Mouse (Mus musculus): ENCODE data around the gene Mfap3l. TPM values are rescaled to one million over a fixed set of nuclear protein-coding genes. Genes with fewer than 3 reads are reported as not detected.

Mfap3l gene
- polyA plus RNA-seq, 1 experiment, result 18.2 TPM

- H3K36me3 ChIP-seq (ENCODE audit: control insufficient read depth, insufficient read depth), result no peaks in the 10 kb centered on the region
- no peak overlapping the region for H3K4me3 ChIP-seq (ENCODE audit: insufficient read depth, poor library complexity, severe bottlenecking)
- no peaks in the 10 kb centered on the region for H3K79me3 ChIP-seq (ENCODE audit: low read depth)
- no peaks in the 10 kb centered on the region for H3K27me3 ChIP-seq (ENCODE audit: control insufficient read depth, insufficient read depth, insufficient read length)
- no peaks in the 10 kb centered on the region for H3K79me2 ChIP-seq (ENCODE audit: control insufficient read depth, insufficient read depth)
- no peak overlapping the region for H3ac ChIP-seq (ENCODE audit: control insufficient read depth, insufficient read length, low read depth)
- TF ChIP-seq CEBPB (IDR thresholded peaks at IDR 0.05; ENCODE audit: low read depth) (no peak), FOSL1 (IDR thresholded peaks at IDR 0.05; ENCODE audit: insufficient read depth, low read length, poor library complexity, severe bottlenecking) (no peak), MYOD1 (IDR thresholded peaks at IDR 0.05; ENCODE audit: control insufficient read depth, insufficient read length, low read depth) (no peak), MAX (IDR thresholded peaks at IDR 0.05) (no peak), MYOG (IDR thresholded peaks at IDR 0.05; ENCODE audit: control insufficient read depth, extremely low read depth, insufficient read length) (no peak), CTCF (IDR thresholded peaks at IDR 0.05; ENCODE audit: control insufficient read depth, insufficient read depth, insufficient read length) (no peak), USF1 (IDR thresholded peaks at IDR 0.05; ENCODE audit: low read depth) (no peak)
Observed at GRCm38 (mm10) chr8:60714724-60715123, 82.1 kb downstream of the Mfap3l start.

GRCm38 (mm10) chr8:60718692-60719091 lies 86.1 kb downstream of the Mfap3l start:
- TF ChIP-seq CTCF (IDR thresholded peaks at IDR 0.05; ENCODE audit: control insufficient read depth, insufficient read depth, insufficient read length) (no peak), FOSL1 (IDR thresholded peaks at IDR 0.05; ENCODE audit: insufficient read depth, low read length, poor library complexity, severe bottlenecking) (no peak), USF1 (IDR thresholded peaks at IDR 0.05; ENCODE audit: low read depth) (no peak), CEBPB (IDR thresholded peaks at IDR 0.05; ENCODE audit: low read depth) (no peak), MYOG (IDR thresholded peaks at IDR 0.05; ENCODE audit: control insufficient read depth, extremely low read depth, insufficient read length) (no peak), MYOD1 (IDR thresholded peaks at IDR 0.05; ENCODE audit: control insufficient read depth, insufficient read length, low read depth) (no peak), MAX (IDR thresholded peaks at IDR 0.05) (no peak)
- H3K36me3 ChIP-seq (ENCODE audit: control insufficient read depth, insufficient read depth), result no peaks in the 10 kb centered on the region
- no peak overlapping the region for H3ac ChIP-seq (ENCODE audit: control insufficient read depth, insufficient read length, low read depth)
- no peak overlapping the region for H3K4me3 ChIP-seq (ENCODE audit: insufficient read depth, poor library complexity, severe bottlenecking)
- H3K79me2 ChIP-seq (ENCODE audit: control insufficient read depth, insufficient read depth), result no peaks in the 10 kb centered on the region
- no peaks in the 10 kb centered on the region for H3K27me3 ChIP-seq (ENCODE audit: control insufficient read depth, insufficient read depth, insufficient read length)
- no peaks in the 10 kb centered on the region for H3K79me3 ChIP-seq (ENCODE audit: low read depth)

Other genes with a start within 250 kb of the Mfap3l start
- not detected for gene Gm10283, start 129.6 kb upstream of the Mfap3l start, polyA plus RNA-seq (2012; fragmentation: generic; extraction: Trizol)
- gene Aadat, start 126.9 kb upstream of the Mfap3l start, polyA plus RNA-seq (2012; fragmentation: generic; extraction: Trizol), result 0.14 TPM

Measured in C2C12 (cell line).